Mouse (Mus musculus): Measurements from ENCODE around the gene Fap.

DNA sequence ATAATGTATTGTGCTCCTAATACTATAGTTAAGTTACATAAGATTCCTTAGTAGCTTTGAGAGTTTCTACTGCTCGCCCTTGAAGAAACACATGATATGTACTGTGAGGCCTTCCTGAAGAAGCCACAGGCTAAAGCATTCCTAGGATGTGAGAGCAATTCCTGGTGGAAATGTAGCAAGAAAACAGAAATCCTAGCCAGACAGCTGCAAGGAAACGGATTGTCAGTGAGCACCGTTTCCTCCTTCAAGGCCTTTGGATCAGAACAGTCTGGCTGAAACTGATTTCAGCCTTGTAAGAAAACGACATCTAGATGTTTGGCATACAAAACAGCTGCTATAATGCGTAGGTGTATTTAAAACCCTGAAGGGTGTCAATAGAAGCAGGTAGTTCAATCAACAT is 22.7 kb upstream of the Fap start:
- TF ChIP-seq POLR2A (IDR thresholded peaks at IDR 0.05; ENCODE audit: low read depth, low read length) (no peak), CTCF (IDR thresholded peaks at IDR 0.05; ENCODE audit: extremely low read depth, insufficient read depth, insufficient read length, insufficient replicate concordance) (no peak)

Measured in spleen, adult 2 months (tissue).